Mouse (Mus musculus): Measurements from ENCODE around the gene Pafah1b2. TPM values are rescaled to one million over a fixed set of nuclear protein-coding genes. Genes with fewer than 3 reads are reported as not detected.

Gene Pafah1b2
- total RNA-seq, 1 experiment from 2014 or later: 106 TPM

GRCm38 (mm10) chr9:45935628-45936210, 76.8 kb downstream of the Pafah1b2 start, which contains the start of gene Tagln:
Tagln (minus strand) TSS chr9:45936058.
- ATAC-seq (replicated peaks in 1 of 2; ENCODE audit: insufficient read depth in 1 of 2, low FRiP score in 2 of 2, low TSS enrichment in 1 of 2, low read depth in 1 of 2, poor library complexity in 2 of 2, severe bottlenecking in 2 of 2): no peak

GRCm38 (mm10) chr9:45932571-45933415, 79.7 kb downstream of the Pafah1b2 start:
- ATAC-seq (replicated peaks in 1 of 2; ENCODE audit: insufficient read depth in 1 of 2, low FRiP score in 2 of 2, low TSS enrichment in 1 of 2, low read depth in 1 of 2, poor library complexity in 2 of 2, severe bottlenecking in 2 of 2): no peak

DNA sequence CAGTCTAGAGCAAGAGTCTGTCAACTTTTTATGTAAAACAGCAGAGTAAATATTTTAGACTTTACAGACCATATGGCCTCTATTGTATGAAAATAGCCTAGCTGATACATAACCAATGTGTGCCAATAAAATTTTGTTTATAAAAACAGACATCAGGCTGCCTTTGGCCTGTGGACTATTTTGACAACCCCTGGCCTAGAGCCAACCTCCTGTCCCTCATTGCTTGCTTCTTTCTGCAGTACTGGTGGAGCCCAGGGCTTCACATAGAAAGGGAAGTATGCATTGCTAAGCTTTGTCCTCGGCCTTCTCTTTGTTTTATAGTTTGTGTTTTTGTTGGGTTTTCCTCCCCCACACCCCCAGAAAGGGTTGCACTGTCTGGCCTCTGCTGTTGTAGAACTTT, 80.5 kb downstream of the Pafah1b2 start:
- no peak for ATAC-seq (replicated peaks in 1 of 2; ENCODE audit: insufficient read depth in 1 of 2, low FRiP score in 2 of 2, low TSS enrichment in 1 of 2, low read depth in 1 of 2, poor library complexity in 2 of 2, severe bottlenecking in 2 of 2)

DNA sequence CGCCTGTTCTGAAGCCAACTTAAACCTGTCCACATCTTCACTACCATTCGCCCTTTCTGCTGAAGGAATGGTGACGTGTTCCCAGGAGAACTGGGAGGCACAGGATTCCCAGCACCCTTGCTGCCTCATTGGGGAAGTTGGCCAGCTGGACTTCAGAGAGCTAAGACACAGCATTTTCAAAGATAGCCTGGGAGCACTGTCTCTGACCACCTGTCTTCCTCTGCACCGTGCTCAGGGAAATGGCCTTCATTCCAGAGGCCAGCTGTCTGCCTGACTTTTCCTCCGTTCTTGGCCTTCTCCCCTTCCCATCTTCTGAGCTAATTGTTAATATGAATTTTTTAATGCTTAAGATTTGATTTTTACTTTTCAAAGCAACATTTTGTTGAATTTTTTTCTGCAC, 83.2 kb downstream of the Pafah1b2 start:
- no peak for ATAC-seq (replicated peaks in 1 of 2; ENCODE audit: insufficient read depth in 1 of 2, low FRiP score in 2 of 2, low TSS enrichment in 1 of 2, low read depth in 1 of 2, poor library complexity in 2 of 2, severe bottlenecking in 2 of 2)

- ATAC-seq (replicated peaks in 1 of 2; ENCODE audit: insufficient read depth in 1 of 2, low FRiP score in 2 of 2, low TSS enrichment in 1 of 2, low read depth in 1 of 2, poor library complexity in 2 of 2, severe bottlenecking in 2 of 2): no peak
Observed at GRCm38 (mm10) chr9:45919895-45920294, 92.6 kb downstream of the Pafah1b2 start.

DNA sequence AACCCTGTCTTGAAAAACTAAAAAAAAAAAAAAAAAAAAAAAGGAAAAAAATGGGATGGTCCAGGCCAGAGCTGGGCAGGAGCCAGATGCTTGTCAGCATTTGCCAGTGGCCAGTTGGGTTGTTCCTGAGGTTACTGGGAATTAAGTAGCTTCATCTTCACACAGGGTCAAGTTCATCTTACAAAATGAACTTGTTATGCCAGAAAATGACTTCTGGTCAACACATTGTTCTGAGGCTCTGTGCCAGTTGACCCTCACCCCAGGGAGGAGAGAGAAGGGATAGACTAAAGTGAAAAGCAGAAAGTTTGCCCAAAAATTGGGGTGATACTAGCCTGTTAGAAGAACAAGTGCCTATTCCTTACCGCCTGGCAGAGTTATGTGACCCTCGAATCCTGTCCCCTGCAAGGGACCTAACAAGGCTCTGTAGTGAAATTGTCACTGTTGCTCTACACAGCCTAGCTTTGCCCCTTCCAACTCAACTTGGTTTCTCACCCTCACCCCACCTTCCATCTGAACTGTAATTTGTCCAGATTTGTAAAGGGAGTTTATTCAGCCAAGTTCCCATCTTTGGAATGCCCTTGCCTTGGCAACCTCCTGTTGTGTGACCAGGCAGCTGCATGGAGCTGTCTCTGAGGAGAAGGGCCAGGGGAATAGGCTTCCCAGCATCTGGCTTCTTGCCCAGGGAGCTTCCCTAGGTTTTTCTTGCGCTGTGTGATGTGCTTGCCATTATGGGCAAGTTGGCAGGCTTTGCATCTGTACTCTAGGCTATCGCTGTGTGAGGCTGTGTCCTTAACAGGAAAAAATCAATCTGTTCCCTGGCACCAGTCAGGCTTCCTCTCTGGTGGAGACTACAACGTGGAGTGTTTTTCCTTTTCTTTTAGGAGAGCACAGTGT, 95.2 kb downstream of the Pafah1b2 start:
- no peak for ATAC-seq (replicated peaks in 1 of 2; ENCODE audit: insufficient read depth in 1 of 2, low FRiP score in 2 of 2, low TSS enrichment in 1 of 2, low read depth in 1 of 2, poor library complexity in 2 of 2, severe bottlenecking in 2 of 2)

GRCm38 (mm10) chr9:45915659-45916058, 96.8 kb downstream of the Pafah1b2 start:
- no peak for ATAC-seq (replicated peaks in 1 of 2; ENCODE audit: insufficient read depth in 1 of 2, low FRiP score in 2 of 2, low TSS enrichment in 1 of 2, low read depth in 1 of 2, poor library complexity in 2 of 2, severe bottlenecking in 2 of 2)

Other genes with a start within 250 kb of the Pafah1b2 start
- gene Cep164, start 184.0 kb downstream of the Pafah1b2 start, total RNA-seq (2017): 10.1 and 12.0 TPM in 2 replicates
- gene Bace1, start 174.1 kb downstream of the Pafah1b2 start, total RNA-seq (2017): 7.3 and 11.0 TPM in 2 replicates
- 15.7 and 21.3 TPM in 2 replicates for gene Pcsk7, start 106.2 kb downstream of the Pafah1b2 start, total RNA-seq (2017)
- gene Rnf214, start 105.8 kb downstream of the Pafah1b2 start, total RNA-seq (2017): 34.0 and 64.6 TPM in 2 replicates
- not detected in 2 replicates for gene Tagln, start 76.6 kb downstream of the Pafah1b2 start, total RNA-seq (2017)
- 33.7 and 45.8 TPM in 2 replicates for gene Sidt2, start 57.4 kb downstream of the Pafah1b2 start, total RNA-seq (2017)
- gene Sik3, start 130 bp upstream of the Pafah1b2 start, total RNA-seq (2017): 24.3 and 27.4 TPM in 2 replicates
- gene Apoa1, start 215.9 kb upstream of the Pafah1b2 start, total RNA-seq (2017): not detected in 2 replicates
- gene Apoc3, start 222.9 kb upstream of the Pafah1b2 start, total RNA-seq (2017): not detected in 2 replicates
- not detected in 2 replicates for gene Apoa4, start 228.0 kb upstream of the Pafah1b2 start, total RNA-seq (2017)